Mouse (Mus musculus): ENCODE results near the gene Xrn2. TPM values are rescaled to one million over a fixed set of nuclear protein-coding genes. Genes with fewer than 3 reads are reported as not detected.

Xrn2 gene
- polyA plus RNA-seq, 1 experiment from 2014 or later, result 75.6 TPM

Other genes starting within 250 kb of the Xrn2 start
- gene Kiz, start 157.1 kb upstream of the Xrn2 start, polyA plus RNA-seq (2015; fragmentation: Nextera tagmentation; extraction: Ambion mirVana), result 28.3 and 28.8 TPM in 2 replicates
- not detected in 2 replicates for gene Nkx2-4, start 72.4 kb downstream of the Xrn2 start, polyA plus RNA-seq (2015; fragmentation: Nextera tagmentation; extraction: Ambion mirVana)
- 1.4 and 2.6 TPM in 2 replicates for gene Nkx2-2, start 181.2 kb downstream of the Xrn2 start, polyA plus RNA-seq (2015; fragmentation: Nextera tagmentation; extraction: Ambion mirVana)